Mouse (Mus musculus): ENCODE measurements around the gene Emid1. TPM values are rescaled to one million over a fixed set of nuclear protein-coding genes. Genes with fewer than 3 reads are reported as not detected.

The Emid1 gene
- polyA plus RNA-seq (2015; fragmentation: Nextera tagmentation; extraction: Ambion mirVana) = 16.5 and 18.9 TPM in 2 replicates

- 0% methylated on average over 46 of the region's 53 CpGs for WGBS
- H3K27me3 ChIP-seq = 0 out of 2 replicates have a peak, but pooled peaks cover 13% of the 10 kb centered on the region
- no peaks in the 10 kb centered on the region for H3K9me3 ChIP-seq
- H3K4me1 ChIP-seq (replicated peaks) = peaks cover 60% of the 10 kb centered on the region
- H3K4me3 ChIP-seq = peak within 1 kb of the TSS; percentile 54
- no peak within 1 kb of the TSS for H3K27ac ChIP-seq (replicated peaks)
- peak within 1 kb of the TSS; percentile 70 for H3K9ac ChIP-seq
- no peaks in the 10 kb centered on the region for H3K36me3 ChIP-seq
- ATAC-seq (ENCODE audit: low read depth) = peak; percentile 21
- H3K4me2 ChIP-seq = peak within 1 kb of the TSS; percentile 82
These were observed at the start of gene Emid1 for GRCm38 (mm10) chr11:5151680-5152337. Emid1 (minus strand) TSS chr11:5152257.

DNA sequence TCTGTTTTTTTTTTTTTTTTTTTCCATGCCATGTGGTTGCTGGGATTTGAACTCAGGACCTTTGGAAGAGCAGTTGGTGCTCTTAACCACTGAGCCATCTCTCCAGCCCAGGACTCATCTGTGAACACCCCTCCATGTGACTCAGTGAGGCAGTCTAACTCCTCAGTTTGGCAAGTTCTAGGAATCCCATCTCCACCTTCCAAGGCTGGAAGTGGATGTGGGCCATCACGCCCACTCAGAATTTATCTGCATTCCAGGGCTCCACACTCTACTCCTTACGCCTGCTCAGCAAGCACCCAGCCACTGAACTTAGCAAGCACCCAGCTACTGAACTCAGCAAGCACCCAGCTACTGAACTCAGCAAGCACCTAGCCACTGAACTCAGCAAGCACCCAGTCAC lies 47.8 kb upstream of the Emid1 start:
- Histone ChIP-seq H3K4me2 (no peak overlapping the region), H3K9ac (no peak overlapping the region), H3K9me3 (no peaks in the 10 kb centered on the region), H3K36me3 (peaks cover 22% of the 10 kb centered on the region; the same call in 1 of the 2 replicates), H3K4me3 (no peak overlapping the region), H3K4me1 (replicated peaks) (peaks cover 11% of the 10 kb centered on the region), H3K27me3 (no peaks in the 10 kb centered on the region), H3K27ac (replicated peaks) (no peak overlapping the region)
- 93% methylated on average over 2 of the region's 2 CpGs for whole genome bisulfite sequencing
- no peak for ATAC-seq (ENCODE audit: low read depth)

DNA sequence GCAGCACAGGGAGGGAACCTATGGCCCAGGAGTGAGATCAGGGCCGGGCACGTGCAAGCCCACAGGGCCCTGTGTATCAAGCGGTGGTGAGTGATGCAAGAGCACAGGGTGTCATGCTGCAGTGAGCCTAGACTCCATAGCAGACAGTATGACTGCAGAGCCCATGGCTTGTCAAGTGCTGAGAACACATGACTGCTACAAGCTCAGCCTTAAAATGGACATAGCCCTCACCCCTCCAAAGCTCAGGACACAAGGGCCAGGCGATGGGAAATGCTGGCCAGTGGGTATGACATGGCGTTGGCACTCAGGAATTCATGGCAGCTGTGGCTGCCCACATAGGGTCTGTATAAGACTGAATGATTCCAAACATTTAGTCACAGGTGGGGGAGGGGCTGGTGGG lies 45.0 kb upstream of the Emid1 start:
- Histone ChIP-seq H3K9ac (no peak overlapping the region), H3K4me1 (replicated peaks) (peaks cover 17% of the 10 kb centered on the region), H3K4me3 (no peak overlapping the region), H3K36me3 (peaks cover 25% of the 10 kb centered on the region; the same call in 1 of the 2 replicates), H3K27me3 (no peaks in the 10 kb centered on the region), H3K9me3 (no peaks in the 10 kb centered on the region), H3K4me2 (no peak overlapping the region), H3K27ac (replicated peaks) (no peak overlapping the region)
- ATAC-seq (ENCODE audit: low read depth) = peak; percentile 28; the same call in 1 of the 2 replicates
- 87% methylated on average over 5 of the region's 5 CpGs for WGBS

GRCm38 (mm10) chr11:5196583-5196982 lies 44.5 kb upstream of the Emid1 start:
- Histone ChIP-seq H3K4me3 (no peak overlapping the region), H3K27ac (replicated peaks) (no peak overlapping the region), H3K9ac (no peak overlapping the region), H3K4me2 (no peak overlapping the region), H3K9me3 (no peaks in the 10 kb centered on the region), H3K4me1 (replicated peaks) (peaks cover 20% of the 10 kb centered on the region), H3K27me3 (no peaks in the 10 kb centered on the region), H3K36me3 (peaks cover 25% of the 10 kb centered on the region; the same call in 1 of the 2 replicates)
- WGBS = 65% methylated on average over 7 of the region's 7 CpGs
- ATAC-seq (ENCODE audit: low read depth) = no peak; the same call in 1 of the 2 replicates

GRCm38 (mm10) chr11:5193576-5193881 lies 41.5 kb upstream of the Emid1 start:
- Histone ChIP-seq H3K36me3 (peaks cover 18% of the 10 kb centered on the region; the same call in 1 of the 2 replicates), H3K9ac (no peak overlapping the region), H3K4me2 (no peak overlapping the region), H3K4me1 (replicated peaks) (peaks cover 29% of the 10 kb centered on the region), H3K4me3 (no peak overlapping the region), H3K27ac (replicated peaks) (no peak overlapping the region), H3K9me3 (no peaks in the 10 kb centered on the region), H3K27me3 (no peaks in the 10 kb centered on the region)
- no peak for ATAC-seq (ENCODE audit: low read depth)
- 81% methylated on average over 1 of the region's 1 CpGs for WGBS

- 79% methylated on average over 8 of the region's 8 CpGs for WGBS
- peaks cover 14% of the 10 kb centered on the region; the same call in 1 of the 2 replicates for H3K36me3 ChIP-seq
- no peak overlapping the region for H3K27ac ChIP-seq (replicated peaks)
- peaks cover 29% of the 10 kb centered on the region for H3K4me1 ChIP-seq (replicated peaks)
- no peak overlapping the region for H3K4me2 ChIP-seq
- no peaks in the 10 kb centered on the region for H3K9me3 ChIP-seq
- H3K9ac ChIP-seq = no peak overlapping the region
- ATAC-seq (ENCODE audit: low read depth) = no peak
- H3K4me3 ChIP-seq = no peak overlapping the region
- no peaks in the 10 kb centered on the region for H3K27me3 ChIP-seq
These were observed 41.0 kb upstream of the Emid1 start for GRCm38 (mm10) chr11:5192840-5193575.

DNA sequence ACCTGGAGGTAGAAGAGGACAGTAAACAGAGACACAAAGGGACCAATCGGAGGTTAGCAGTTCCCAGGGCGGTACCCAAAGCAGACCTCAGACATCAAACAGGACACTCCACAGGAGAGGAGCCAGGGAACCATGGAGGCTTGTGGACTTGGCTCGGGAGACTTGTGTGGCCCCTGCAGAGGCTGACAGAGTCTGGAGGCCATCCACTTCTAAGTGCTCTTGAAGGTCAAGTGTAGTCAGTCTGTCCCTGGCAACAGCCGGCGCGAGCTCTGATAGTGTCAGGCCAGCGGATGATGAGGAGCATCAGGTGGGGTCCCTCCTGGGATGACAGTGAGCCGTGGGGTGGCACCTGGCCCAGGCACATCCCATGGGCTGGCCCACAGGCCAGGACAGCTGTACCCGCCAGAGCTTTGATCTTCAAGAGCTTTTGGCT lies 40.0 kb upstream of the Emid1 start:
- H3K36me3 ChIP-seq = peaks cover 10% of the 10 kb centered on the region; the same call in 1 of the 2 replicates
- H3K4me2 ChIP-seq = no peak overlapping the region
- H3K4me1 ChIP-seq (replicated peaks) = peaks cover 25% of the 10 kb centered on the region
- H3K27ac ChIP-seq (replicated peaks) = no peak overlapping the region
- H3K9ac ChIP-seq = no peak overlapping the region
- no peak overlapping the region for H3K4me3 ChIP-seq
- no peak for ATAC-seq (ENCODE audit: low read depth)
- H3K27me3 ChIP-seq = no peaks in the 10 kb centered on the region
- no peaks in the 10 kb centered on the region for H3K9me3 ChIP-seq
- 62% methylated on average over 9 of the region's 9 CpGs for WGBS

GRCm38 (mm10) chr11:5189239-5189933 lies 37.3 kb upstream of the Emid1 start:
- H3K27me3 ChIP-seq = no peaks in the 10 kb centered on the region
- peaks cover 23% of the 10 kb centered on the region for H3K4me1 ChIP-seq (replicated peaks)
- H3K9me3 ChIP-seq = no peaks in the 10 kb centered on the region
- no peak overlapping the region for H3K9ac ChIP-seq
- ATAC-seq (ENCODE audit: low read depth) = no peak
- H3K27ac ChIP-seq (replicated peaks) = 0 out of 2 replicates have a peak overlapping the region, but pooled peaks have one; percentile 9
- WGBS = 58% methylated on average over 9 of the region's 9 CpGs
- no peak overlapping the region for H3K4me3 ChIP-seq
- no peak overlapping the region for H3K4me2 ChIP-seq
- 0 out of 2 replicates have a peak, but pooled peaks cover 5% of the 10 kb centered on the region for H3K36me3 ChIP-seq

DNA sequence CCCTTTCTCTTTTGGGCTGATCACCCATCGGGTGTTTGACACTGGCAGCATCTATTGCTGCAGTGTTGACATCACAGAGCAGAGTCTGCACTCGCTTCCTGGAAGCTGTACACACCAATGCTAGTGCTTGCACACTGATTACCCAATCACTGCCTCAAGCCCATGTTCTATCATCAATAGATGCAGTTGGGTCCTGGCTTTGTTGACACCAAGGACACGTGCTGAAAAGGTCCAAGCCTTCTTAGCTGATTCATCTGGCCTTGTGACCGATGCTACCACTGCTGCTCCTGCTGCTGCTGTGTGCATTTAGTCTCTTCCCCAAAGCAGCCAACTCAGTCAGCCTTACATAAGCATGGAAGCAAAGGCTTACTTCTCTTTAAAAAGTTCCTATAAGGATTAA lies 36.1 kb upstream of the Emid1 start:
- no peak overlapping the region for H3K27ac ChIP-seq (replicated peaks)
- 89% methylated on average over 4 of the region's 4 CpGs for WGBS
- H3K9ac ChIP-seq = no peak overlapping the region
- H3K4me2 ChIP-seq = no peak overlapping the region
- H3K36me3 ChIP-seq = 0 out of 2 replicates have a peak, but pooled peaks cover 2% of the 10 kb centered on the region
- no peaks in the 10 kb centered on the region for H3K9me3 ChIP-seq
- H3K4me3 ChIP-seq = no peak overlapping the region
- H3K27me3 ChIP-seq = no peaks in the 10 kb centered on the region
- H3K4me1 ChIP-seq (replicated peaks) = peaks cover 30% of the 10 kb centered on the region
- no peak for ATAC-seq (ENCODE audit: low read depth)

DNA sequence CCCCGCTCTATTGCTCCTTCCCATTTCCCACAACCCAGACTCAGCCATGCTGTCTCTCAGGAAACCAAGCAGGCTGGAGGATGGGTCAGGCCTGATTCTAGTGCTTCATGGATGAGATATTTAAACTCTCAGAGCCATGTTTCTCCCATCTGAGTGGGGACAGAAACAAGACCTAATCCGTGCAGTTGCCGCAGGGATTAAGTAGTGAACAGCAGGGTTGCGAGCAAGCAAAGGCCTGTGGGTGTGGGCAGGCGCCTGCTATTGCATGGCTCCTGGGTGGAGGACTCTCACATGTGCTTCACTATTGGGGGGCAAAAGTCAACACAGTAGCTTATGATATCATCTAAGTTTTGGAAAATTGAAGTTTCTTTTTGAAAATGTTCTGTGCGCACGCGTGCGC lies 32.8 kb upstream of the Emid1 start:
- peak overlapping the region; percentile 23; the same call in 1 of the 2 replicates for H3K27ac ChIP-seq (replicated peaks)
- H3K36me3 ChIP-seq = no peaks in the 10 kb centered on the region
- H3K4me3 ChIP-seq = no peak overlapping the region
- H3K9me3 ChIP-seq = no peaks in the 10 kb centered on the region
- H3K4me2 ChIP-seq = no peak overlapping the region
- H3K9ac ChIP-seq = no peak overlapping the region
- 81% methylated on average over 9 of the region's 9 CpGs for WGBS
- peaks cover 20% of the 10 kb centered on the region for H3K4me1 ChIP-seq (replicated peaks)
- 0 out of 2 replicates have a peak, but pooled peaks have one; percentile 25 for ATAC-seq (ENCODE audit: low read depth)
- H3K27me3 ChIP-seq = no peaks in the 10 kb centered on the region

DNA sequence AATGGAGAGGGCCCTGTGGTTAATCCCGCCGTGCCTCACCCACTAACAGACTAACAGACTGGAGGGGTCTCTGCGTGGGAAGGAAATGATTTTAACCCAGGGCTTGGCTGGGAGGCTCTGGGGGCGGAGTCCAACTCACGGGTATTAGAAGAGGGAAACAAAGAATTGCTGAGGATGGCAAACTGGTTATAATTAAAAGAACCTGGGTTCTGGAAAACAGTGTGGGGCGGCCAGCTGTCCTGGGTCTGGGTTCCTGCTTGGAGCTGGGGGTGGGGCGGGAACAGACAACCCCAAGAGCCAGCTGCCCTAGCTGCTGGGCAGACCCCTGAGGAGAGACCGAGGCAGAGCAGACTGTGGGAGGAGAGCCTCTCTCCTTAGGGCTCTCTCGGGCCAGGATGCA lies 32.2 kb upstream of the Emid1 start:
- Histone ChIP-seq H3K9me3 (no peaks in the 10 kb centered on the region), H3K9ac (no peak overlapping the region), H3K4me1 (replicated peaks) (peaks cover 20% of the 10 kb centered on the region), H3K27ac (replicated peaks) (peak overlapping the region; percentile 11; the same call in 1 of the 2 replicates), H3K4me3 (no peak overlapping the region), H3K27me3 (no peaks in the 10 kb centered on the region), H3K4me2 (no peak overlapping the region), H3K36me3 (no peaks in the 10 kb centered on the region)
- 27% methylated on average over 9 of the region's 9 CpGs for WGBS
- peak; percentile 74; the same call in 1 of the 2 replicates for ATAC-seq (ENCODE audit: low read depth)

GRCm38 (mm10) chr11:5182870-5183269 lies 30.8 kb upstream of the Emid1 start:
- Histone ChIP-seq H3K36me3 (no peaks in the 10 kb centered on the region), H3K27me3 (no peaks in the 10 kb centered on the region), H3K9me3 (no peaks in the 10 kb centered on the region), H3K9ac (no peak overlapping the region), H3K4me1 (replicated peaks) (peaks cover 24% of the 10 kb centered on the region), H3K27ac (replicated peaks) (no peak overlapping the region), H3K4me2 (no peak overlapping the region), H3K4me3 (no peak overlapping the region)
- 72% methylated on average over 4 of the region's 4 CpGs for WGBS
- ATAC-seq (ENCODE audit: low read depth) = no peak
